Mouse (Mus musculus) bone marrow macrophage, adult 2 months (primary cell): ENCODE results near the gene Gm28042.

Source experiments
- CTCF ChIP-seq: IDR thresholded peaks from 2 replicates; pipeline ENCODE4 v1.5.1; 2012; ENCODE audit warnings: low read depth, mild to moderate bottlenecking, low read length, moderate library complexity
- POLR2A ChIP-seq: IDR thresholded peaks from 2 replicates; pipeline ENCODE4 v1.6.1; 2012; ENCODE audit warnings: mild to moderate bottlenecking, low read depth, low read length, borderline replicate concordance

- TF ChIP-seq POLR2A (no peak), CTCF (no peak)
Observed at GRCm38 (mm10) chr2:120003970-120004369, 23.3 kb upstream of the Gm28042 start.
